Mouse (Mus musculus) brain, embryonic 14.5 days (tissue): ENCODE results near the gene Mylk4. TPM values are rescaled to one million over a fixed set of nuclear protein-coding genes. Genes with fewer than 3 reads are reported as not detected.
A peak's percentile ranks its signal among the peaks of the same experiment; 100 is the strongest.

Experiments
- DNase-seq: peaks from one replicate; pipeline ENCODE4 v3.0.0-alpha.2; 2011; ENCODE audit warnings: low read depth
- CTCF ChIP-seq: fragments of 200-500 bp; IDR thresholded peaks from 2 replicates; pipeline ENCODE4 v1.5.1; 2012; ENCODE audit warnings: inconsistent platforms, mild to moderate bottlenecking, moderate library complexity, borderline replicate concordance; ENCODE audit not compliant: insufficient read depth, insufficient read length; ENCODE audit errors: extremely low read depth
- POLR2A ChIP-seq: fragments of 200-500 bp; IDR thresholded peaks from 2 replicates; pipeline ENCODE4 v1.6.1; 2012; ENCODE audit warnings: mild to moderate bottlenecking, inconsistent platforms, borderline replicate concordance; ENCODE audit not compliant: poor library complexity, insufficient read depth, insufficient read length, severe bottlenecking; ENCODE audit errors: extremely low read depth
- polyA plus RNA-seq: library from polyadenylated mRNA; depleted of rRNA; stranded (reverse); fragments of >200 nt; gene quantifications from 2 replicates; pipeline ENCODE4 v1.2.3, GENCODE M21; 2012; rRNA removed

Gene Mylk4
- polyA plus RNA-seq, 1 experiment: 0.29 TPM

DNA sequence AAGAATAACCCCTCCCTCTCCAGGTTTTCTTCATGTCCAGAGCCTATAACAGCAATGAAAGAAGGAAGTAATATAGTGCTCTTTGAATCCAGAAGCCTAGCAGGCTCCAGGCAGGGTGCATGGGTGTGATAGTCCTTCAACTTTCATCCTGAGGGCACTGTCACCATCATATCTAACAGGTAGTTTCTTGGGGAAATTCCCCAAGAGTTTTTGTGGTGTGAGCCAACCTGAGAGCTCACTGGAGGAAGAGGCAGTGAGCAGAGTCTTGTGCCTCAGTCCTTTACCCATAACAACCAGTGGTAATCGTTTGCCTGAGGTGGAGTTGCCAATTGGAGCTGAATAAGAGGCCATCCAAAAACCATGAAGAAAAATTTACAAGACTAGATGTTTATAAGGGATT lies 91.2 kb downstream of the Mylk4 start:
- no peak for DNase-seq
- TF ChIP-seq POLR2A (no peak), CTCF (no peak)

DNA sequence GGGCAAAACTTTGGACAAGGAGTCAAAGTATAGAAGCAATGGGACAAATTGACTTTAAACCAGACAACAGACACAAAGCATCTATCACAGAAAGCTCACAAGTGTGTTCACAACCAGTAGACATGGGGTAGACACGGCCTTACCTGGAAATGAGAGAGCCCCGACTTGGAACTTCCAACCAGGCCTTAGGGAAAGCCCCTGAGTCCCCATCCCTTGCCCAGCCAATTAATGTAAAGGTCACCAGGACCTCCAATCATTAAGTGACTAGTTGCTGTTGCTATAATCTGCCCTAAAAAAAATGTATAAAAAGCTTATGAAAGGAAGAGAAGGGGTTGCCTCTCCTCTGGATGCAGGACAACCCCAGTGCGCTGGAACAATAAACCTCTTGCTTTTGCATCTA lies 93.5 kb downstream of the Mylk4 start:
- TF ChIP-seq CTCF (no peak), POLR2A (no peak)
- no peak for DNase-seq

DNA sequence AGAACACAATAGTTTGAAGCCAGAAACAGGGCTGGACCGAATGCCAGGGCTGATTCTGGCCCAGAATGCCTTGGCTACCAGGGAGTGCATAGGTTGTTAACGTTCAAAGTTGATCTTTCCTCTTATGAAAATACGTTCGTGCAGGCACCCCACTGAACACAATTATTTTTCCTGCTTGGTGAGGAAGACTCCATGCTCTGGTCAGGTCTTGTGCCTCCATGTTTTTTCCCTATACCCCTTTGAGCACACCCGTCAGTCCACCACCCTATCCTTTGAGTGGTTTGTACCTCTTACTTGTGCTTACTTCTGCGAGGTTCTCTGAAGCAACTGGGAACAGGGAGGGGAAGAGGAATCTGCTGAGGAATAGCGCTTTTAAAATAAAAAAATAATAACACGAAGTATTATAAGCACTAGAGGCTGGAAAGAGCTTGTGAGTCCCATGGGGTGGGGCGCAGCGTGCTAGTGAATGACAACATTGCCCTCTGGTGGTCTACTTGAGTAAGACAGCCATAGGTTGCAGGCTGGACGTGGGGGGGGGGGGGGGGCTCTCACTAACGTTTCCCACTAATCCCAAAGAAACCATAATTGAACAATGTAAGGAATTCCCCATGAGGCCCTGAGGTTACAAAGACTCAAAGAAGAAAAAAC lies 102.8 kb downstream of the Mylk4 start:
- TF ChIP-seq POLR2A: no peak
- TF ChIP-seq CTCF: peak; percentile 72; the same call in 1 of the 2 replicates
- DNase-seq: peak; percentile 86

DNA sequence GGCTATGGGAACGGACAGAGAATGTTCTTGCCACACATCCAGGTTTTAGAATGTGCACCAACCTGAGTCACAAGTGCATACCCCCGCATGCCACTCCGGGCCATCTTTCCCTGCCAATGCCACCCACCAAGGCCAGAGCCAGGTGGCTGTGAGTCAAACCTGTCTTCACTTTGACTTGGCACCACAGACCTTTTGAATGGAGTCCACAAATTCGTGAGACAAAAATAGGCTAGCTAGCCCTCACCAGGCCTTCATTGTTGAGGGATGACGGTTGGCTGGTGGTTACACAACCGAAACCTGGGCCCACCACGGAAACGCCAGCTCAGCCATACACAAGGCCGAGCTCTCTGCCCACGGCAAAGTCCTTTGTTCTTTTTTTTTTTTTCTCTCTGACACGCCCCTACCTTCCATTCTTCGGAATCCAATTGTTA lies 103.6 kb downstream of the Mylk4 start:
- no peak for TF ChIP-seq CTCF
- TF ChIP-seq POLR2A: no peak
- DNase-seq: no peak

DNA sequence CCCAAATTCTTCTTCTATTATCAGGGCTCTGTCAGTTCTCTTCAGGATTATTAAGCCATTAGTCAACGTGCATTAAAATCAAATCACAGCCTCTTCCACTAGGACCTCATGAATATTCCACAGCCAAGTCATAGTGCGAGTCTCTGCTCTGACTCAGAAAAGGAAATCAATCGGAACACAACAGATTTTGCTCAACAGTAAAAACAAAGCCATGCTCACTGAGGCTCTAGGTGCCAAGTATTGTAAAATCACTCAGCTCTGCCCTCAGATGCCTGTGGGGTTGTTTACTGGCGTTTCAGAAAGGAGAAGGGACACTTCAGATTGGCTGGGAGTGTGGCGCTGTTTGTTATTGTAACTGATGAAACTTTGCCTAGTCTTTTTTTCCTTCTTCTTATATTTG lies 104.8 kb downstream of the Mylk4 start:
- no peak for DNase-seq
- TF ChIP-seq POLR2A (no peak), CTCF (no peak)

DNA sequence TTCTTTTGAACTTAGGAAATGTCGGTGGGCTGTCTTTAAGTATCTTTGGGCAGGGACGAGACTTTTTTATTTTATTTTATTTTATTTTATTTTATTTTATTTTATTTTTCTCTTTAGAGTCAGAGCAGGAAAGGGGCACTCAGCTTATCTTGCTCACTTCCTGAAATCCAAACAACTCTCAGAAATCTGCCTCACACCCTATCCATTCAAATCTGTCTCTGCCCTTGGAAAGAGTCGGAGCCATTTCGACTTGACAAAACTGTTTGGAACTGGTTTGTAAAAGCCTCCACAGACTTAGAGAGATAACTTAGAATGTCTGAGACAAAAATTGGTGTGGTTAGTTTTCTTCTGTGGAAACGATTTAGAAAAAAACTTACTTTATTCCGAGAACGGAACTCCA lies 113.0 kb downstream of the Mylk4 start:
- TF ChIP-seq CTCF: no peak
- TF ChIP-seq POLR2A: no peak

DNA sequence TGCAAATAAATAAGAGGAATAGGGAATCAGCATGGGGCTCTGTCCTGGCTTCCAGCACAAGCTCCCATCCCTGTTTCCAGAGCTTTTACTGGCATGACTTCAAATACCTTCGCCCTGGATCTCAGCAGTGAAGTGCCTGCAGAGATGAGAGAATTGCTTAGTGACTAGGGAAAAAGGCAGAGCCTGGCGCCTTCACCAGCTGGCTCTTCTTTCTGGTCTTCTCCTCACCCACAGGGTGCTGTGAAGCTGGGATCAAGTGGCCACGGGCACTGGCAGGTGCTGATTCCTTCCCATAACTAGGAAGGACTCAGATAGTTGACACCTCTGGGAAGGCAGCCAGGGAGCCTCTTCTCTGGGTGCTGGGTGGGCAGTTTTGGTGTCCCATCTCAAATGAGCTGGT lies 115.5 kb downstream of the Mylk4 start:
- DNase-seq: peak; percentile 46
- TF ChIP-seq POLR2A (no peak), CTCF (no peak)

More for the DNA sequence above, 113.0 kb downstream of the Mylk4 start:
- DNase-seq: no peak

DNA sequence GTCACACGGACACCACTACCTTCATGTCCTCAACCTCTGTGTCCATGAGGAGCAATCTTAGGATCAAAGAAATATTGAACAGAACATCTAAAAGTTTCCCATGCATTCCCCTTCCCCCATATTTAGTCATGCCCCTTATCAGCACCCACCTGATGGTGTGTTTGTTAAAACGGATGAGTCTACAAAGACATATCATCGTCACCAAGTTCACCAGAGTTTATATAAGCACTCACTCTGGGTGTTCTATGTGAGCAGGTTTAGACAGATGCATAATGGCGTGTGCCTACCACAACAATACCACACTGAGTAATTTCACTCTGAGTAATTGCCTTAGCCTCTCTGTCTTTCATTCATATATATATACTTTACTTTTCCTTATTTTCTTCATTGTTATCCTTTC lies 116.4 kb downstream of the Mylk4 start:
- TF ChIP-seq CTCF: no peak
- no peak for TF ChIP-seq POLR2A
- no peak for DNase-seq

DNA sequence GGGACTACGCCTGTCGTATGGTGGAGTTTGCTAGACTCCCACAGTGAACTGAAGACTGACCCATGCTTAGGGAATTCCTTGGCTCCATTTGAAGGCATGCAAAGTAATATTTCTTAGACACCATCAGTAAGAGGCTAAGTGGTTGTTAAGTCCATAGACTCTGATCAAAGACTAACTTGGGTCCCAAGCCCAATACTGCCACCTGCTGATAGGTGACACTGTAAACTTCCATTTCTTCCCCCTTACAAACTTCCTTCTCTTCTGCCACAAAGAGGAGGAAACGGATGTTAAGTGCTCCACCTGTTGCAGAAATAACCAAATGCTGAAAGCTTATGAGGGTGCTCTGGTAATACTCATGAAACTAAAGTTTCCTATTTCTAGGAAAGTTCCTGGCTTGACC lies 121.7 kb downstream of the Mylk4 start:
- TF ChIP-seq CTCF (peak; percentile 31; the same call in 1 of the 2 replicates), POLR2A (no peak)
- peak; percentile 37 for DNase-seq

DNA sequence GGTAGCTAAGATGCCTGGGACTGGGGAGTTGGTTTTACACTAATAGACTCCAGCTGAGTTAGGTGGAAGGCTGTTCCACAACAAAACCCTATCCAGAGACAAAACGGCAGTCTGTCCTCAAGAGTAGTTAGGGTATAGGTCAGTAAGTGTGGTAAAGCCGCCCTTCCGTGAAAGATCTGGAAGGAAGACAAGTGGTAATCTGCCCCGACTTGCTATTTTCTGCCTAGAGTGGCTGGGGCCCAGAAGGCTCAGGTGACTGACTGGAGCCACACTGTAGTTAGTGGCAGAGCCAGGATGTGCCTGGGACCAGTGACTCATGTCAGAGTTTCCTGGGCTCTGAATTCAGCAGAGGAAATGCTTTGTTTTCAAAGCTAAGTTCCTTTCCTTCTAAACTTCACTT lies 123.5 kb downstream of the Mylk4 start:
- DNase-seq: no peak

DNA sequence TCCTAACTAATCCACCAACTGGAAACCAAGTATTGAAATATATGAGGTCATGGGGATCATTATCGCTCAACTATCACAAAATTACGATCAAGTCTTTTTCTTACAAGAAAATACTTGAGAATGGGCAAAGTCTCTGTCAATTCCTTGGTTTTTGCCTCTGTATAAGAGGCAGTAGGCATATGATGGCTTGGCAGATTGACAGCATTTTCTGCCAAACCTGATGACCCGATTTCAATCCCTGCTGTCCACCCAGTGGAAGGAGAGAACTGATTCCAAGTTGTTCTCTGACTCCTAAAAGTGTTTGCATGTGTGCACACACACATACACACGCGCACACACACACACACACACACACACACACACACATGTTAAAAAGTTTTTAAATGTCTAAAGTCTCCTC lies 124.5 kb downstream of the Mylk4 start:
- TF ChIP-seq CTCF (no peak), POLR2A (no peak)

More for the DNA sequence above, 123.5 kb downstream of the Mylk4 start:
- TF ChIP-seq POLR2A (no peak), CTCF (no peak)

DNA sequence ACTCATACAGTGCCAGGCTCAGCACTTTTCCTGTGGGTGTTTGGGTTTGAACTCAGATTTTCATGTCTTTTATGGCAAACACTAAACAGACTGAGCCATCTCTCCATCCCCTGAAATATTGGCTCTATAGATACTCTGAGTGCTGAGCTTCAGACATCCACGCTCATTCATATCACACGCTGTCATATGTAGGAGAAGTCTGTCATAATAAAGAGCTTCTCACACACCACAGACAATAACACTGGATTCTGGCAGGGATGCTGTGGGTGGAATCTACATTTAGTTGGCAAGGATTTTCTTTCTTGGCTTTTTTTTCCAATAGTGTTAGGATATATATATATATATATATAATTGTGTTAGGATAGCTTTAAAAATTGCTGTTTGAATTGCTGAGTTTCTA lies 126.2 kb downstream of the Mylk4 start:
- no peak for TF ChIP-seq POLR2A
- TF ChIP-seq CTCF: no peak
- DNase-seq: peak; percentile 55

More for the DNA sequence above, 124.5 kb downstream of the Mylk4 start:
- DNase-seq: no peak

Other genes starting within 250 kb of the Mylk4 start
- gene Wrnip1, start 18.1 kb upstream of the Mylk4 start, polyA plus RNA-seq: 59.3 and 63.1 TPM in 2 replicates
- 0.50 and 0.70 TPM in 2 replicates for gene D930007J09Rik, start 18.9 kb upstream of the Mylk4 start, polyA plus RNA-seq
- gene Serpinb1a, start 67.2 kb upstream of the Mylk4 start, polyA plus RNA-seq: 0.85 and 1.4 TPM in 2 replicates
- not detected in 2 replicates for gene Serpinb1c, start 114.3 kb upstream of the Mylk4 start, polyA plus RNA-seq
- 0.95 and 1.4 TPM in 2 replicates for gene Serpinb6b, start 181.3 kb upstream of the Mylk4 start, polyA plus RNA-seq
- gene Serpinb9, start 219.3 kb upstream of the Mylk4 start, polyA plus RNA-seq: 0.62 and 0.89 TPM in 2 replicates
- gene Serpinb9b, start 243.5 kb upstream of the Mylk4 start, polyA plus RNA-seq: 0.14 and 0.15 TPM in 2 replicates